Mouse (Mus musculus) stomach, embryonic 14.5 days (tissue): ENCODE data around the gene Ntn4. TPM values are rescaled to one million over a fixed set of nuclear protein-coding genes. Genes with fewer than 3 reads are reported as not detected.

Experiments
- ATAC-seq: fragments of 200-750 bp; cut with Nextera tagmentation; 2 replicates; pipeline ENCODE4 v1.8.0; 2017; ENCODE audit warnings: low read depth, moderate TSS enrichment; ENCODE audit not compliant: insufficient number of reproducible peaks, insufficient read depth, low FRiP score
- H3K27ac ChIP-seq: fragments of 300-500 bp; sonication (generic); 2 replicates; pipeline ENCODE4 v1.5.1; 2014; ENCODE audit warnings: mild to moderate bottlenecking, low read length, moderate library complexity, mixed read lengths
- H3K27me3 ChIP-seq: fragments of 300-500 bp; sonication (generic); 2 replicates; pipeline ENCODE4 v1.6.1; 2014; ENCODE audit warnings: low read length, control low read depth, mixed read lengths; ENCODE audit not compliant: control insufficient read depth, insufficient read depth
- H3K36me3 ChIP-seq: fragments of 300-500 bp; sonication (generic); 2 replicates; pipeline ENCODE4 v1.6.1; 2014; ENCODE audit warnings: mild to moderate bottlenecking, control low read depth, low read length, moderate library complexity, mixed read lengths; ENCODE audit not compliant: control insufficient read depth, insufficient read depth
- H3K4me1 ChIP-seq: fragments of 300-500 bp; sonication (generic); 2 replicates; pipeline ENCODE4 v1.6.1; 2014; ENCODE audit warnings: low read length, control low read depth, mixed read lengths; ENCODE audit not compliant: control insufficient read depth, insufficient read depth
- H3K4me2 ChIP-seq: fragments of 300-500 bp; sonication (generic); replicated peaks from 2 replicates; pipeline ENCODE4 v1.6.1; 2014; ENCODE audit warnings: low read depth, low read length, control low read depth
- H3K4me3 ChIP-seq: fragments of 300-500 bp; sonication (generic); 2 replicates; pipeline ENCODE4 v1.5.1; 2014; ENCODE audit warnings: low read depth, low read length, control low read depth
- H3K9ac ChIP-seq: fragments of 300-500 bp; sonication (generic); replicated peaks from 2 replicates; pipeline ENCODE4 v1.6.1; 2014; ENCODE audit warnings: low read depth, mild to moderate bottlenecking, control low read depth, low read length, moderate library complexity, mixed read lengths
- H3K9me3 ChIP-seq: fragments of 300-500 bp; sonication (generic); 2 replicates; pipeline ENCODE4 v1.6.1; 2016; ENCODE audit warnings: low read depth, low read length, control low read depth; ENCODE audit not compliant: control insufficient read depth
- WGBS: fragments of 180-500 bp; shearing (Covaris S2); extraction: QIAGEN DNeasy Blood & Tissue Kit; methylation state at CpG from one replicate; pipeline ENCODE4 v1.1.7; 2014; 5-methylcytosine and 5-hydroxymethylcytosine counted together
- polyA plus RNA-seq: library from polyadenylated mRNA; unstranded; fragments of >200 nt; fragmentation: Nextera tagmentation; extraction: Ambion mirVana; gene quantifications from 2 replicates; pipeline ENCODE4 v1.2.1, GENCODE M21; 2014

Ntn4 gene
- polyA plus RNA-seq, 1 experiment from 2014 or later = 0.62 TPM

DNA sequence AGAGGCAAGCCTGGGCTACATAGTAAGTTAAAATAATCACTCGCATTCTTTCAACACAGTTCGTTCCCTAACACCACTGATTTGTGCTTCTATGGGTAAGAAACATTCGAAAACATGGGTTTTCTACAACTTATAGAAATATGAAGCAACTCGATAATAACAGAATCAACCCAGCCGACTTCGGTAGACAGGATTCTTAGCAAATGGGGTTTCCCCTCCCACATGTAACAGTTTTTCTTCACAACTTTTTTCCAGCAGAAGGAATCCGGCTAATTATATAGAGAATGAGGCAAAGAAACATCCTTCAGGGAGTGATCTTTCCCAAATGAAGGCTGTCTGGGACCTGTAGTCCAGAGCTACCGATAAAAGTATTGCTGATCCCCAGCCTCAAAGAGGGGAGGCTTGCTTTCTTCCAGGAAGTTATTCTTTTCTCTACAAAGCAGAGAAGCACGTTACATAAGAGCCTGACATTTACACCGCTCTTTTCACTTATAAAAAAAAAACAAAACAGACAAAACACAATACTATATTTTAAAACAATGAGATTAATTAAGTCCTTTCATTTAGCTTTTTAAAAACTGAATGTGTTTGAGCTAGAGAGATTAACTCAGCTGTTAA, 57.5 kb downstream of the Ntn4 start:
- no peak for ATAC-seq

DNA sequence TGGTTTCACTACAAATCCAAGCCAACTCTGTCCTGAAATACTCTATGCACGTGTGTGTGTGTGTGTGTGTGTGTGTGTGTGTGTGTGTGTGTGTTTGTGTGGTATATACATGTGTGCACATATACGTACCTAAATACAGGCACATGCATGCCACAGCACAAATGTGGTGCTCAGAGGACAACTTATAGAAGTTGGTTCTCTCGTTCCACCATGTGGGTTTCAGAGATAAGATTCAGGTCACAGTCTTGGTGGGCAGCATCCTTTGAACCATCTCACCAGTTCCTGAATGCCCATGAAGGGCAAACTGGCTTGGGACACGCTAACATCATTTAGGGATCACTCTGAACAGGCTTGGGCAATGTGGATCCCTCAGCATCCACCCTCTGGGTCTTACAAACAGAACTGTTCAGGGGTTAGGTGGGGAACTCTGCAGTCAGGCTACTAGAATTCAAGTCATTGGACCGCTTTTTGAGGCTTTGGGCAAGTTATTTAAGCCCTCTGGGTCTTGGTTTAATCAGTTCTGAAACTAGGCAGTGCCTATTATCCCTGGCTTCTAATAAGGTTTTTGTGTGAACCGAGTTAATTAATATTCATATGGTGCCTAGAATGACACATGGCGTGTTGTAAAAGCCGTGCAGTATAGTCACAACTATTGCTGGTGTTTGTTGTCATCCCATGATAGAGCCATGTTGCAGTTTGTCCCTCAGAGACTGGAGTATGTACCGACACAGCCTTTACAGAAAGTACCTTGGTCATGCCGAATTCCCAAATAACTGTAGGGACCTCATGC, 59.4 kb downstream of the Ntn4 start:
- Histone ChIP-seq H3K4me2 (no peak overlapping the region), H3K36me3 (no peaks in the 10 kb centered on the region), H3K27ac (no peak overlapping the region), H3K9ac (no peak overlapping the region), H3K9me3 (no peaks in the 10 kb centered on the region), H3K4me1 (no peaks in the 10 kb centered on the region), H3K4me3 (no peak overlapping the region), H3K27me3 (no peaks in the 10 kb centered on the region)
- 83% methylated on average over 10 of the region's 10 CpGs for WGBS
- no peak for ATAC-seq

More for the DNA sequence above, 57.5 kb downstream of the Ntn4 start:
- H3K36me3 ChIP-seq = no peaks in the 10 kb centered on the region
- no peak overlapping the region for H3K27ac ChIP-seq
- no peak overlapping the region for H3K4me2 ChIP-seq
- H3K4me1 ChIP-seq = no peaks in the 10 kb centered on the region
- H3K27me3 ChIP-seq = no peaks in the 10 kb centered on the region
- WGBS = 88% methylated on average over 10 of the region's 10 CpGs
- H3K4me3 ChIP-seq = no peak overlapping the region
- H3K9me3 ChIP-seq = no peaks in the 10 kb centered on the region
- H3K9ac ChIP-seq = no peak overlapping the region

GRCm38 (mm10) chr10:93700589-93701363, 60.3 kb downstream of the Ntn4 start:
- Histone ChIP-seq H3K9me3 (no peaks in the 10 kb centered on the region), H3K4me2 (no peak overlapping the region), H3K9ac (no peak overlapping the region), H3K4me1 (no peaks in the 10 kb centered on the region), H3K36me3 (no peaks in the 10 kb centered on the region), H3K27ac (no peak overlapping the region), H3K4me3 (no peak overlapping the region), H3K27me3 (no peaks in the 10 kb centered on the region)
- ATAC-seq = no peak
- 84% methylated on average over 21 of the region's 21 CpGs for WGBS

DNA sequence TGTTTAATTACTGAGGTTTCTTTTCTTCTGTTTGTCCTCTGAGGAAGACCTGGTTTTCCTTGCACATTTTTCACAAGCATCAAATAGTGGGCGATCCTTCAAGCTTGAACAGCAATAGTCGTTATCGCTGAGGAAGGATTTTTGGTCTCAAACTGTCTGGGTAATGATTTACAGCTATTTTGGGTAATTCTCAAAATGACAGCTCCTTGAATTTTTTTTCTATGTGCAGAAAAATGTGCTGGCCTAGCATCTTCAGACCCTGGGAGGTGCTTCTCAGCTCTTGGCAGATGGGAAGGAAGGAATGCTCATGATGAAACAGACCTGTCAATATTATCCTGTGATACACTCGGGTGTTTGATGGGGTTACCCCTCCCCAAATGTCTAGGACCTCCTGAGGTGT, 63.5 kb downstream of the Ntn4 start:
- 87% methylated on average over 4 of the region's 4 CpGs for WGBS
- H3K4me3 ChIP-seq = no peak overlapping the region
- H3K4me1 ChIP-seq = no peaks in the 10 kb centered on the region
- no peaks in the 10 kb centered on the region for H3K9me3 ChIP-seq
- no peak overlapping the region for H3K27ac ChIP-seq
- no peak overlapping the region for H3K4me2 ChIP-seq
- no peaks in the 10 kb centered on the region for H3K27me3 ChIP-seq
- no peak for ATAC-seq
- no peaks in the 10 kb centered on the region for H3K36me3 ChIP-seq
- no peak overlapping the region for H3K9ac ChIP-seq

- Histone ChIP-seq H3K27me3 (no peaks in the 10 kb centered on the region), H3K9ac (no peak overlapping the region), H3K4me3 (no peak overlapping the region), H3K9me3 (no peaks in the 10 kb centered on the region), H3K4me1 (no peaks in the 10 kb centered on the region), H3K4me2 (no peak overlapping the region), H3K27ac (no peak overlapping the region), H3K36me3 (no peaks in the 10 kb centered on the region)
- no peak for ATAC-seq
- WGBS = 51% methylated on average over 21 of the region's 21 CpGs
Observed at GRCm38 (mm10) chr10:93707149-93708075, 66.9 kb downstream of the Ntn4 start.

GRCm38 (mm10) chr10:93708076-93708473, 67.6 kb downstream of the Ntn4 start:
- Histone ChIP-seq H3K27ac (no peak overlapping the region), H3K9ac (no peak overlapping the region), H3K27me3 (no peaks in the 10 kb centered on the region), H3K36me3 (no peaks in the 10 kb centered on the region), H3K4me1 (no peaks in the 10 kb centered on the region), H3K4me3 (no peak overlapping the region), H3K4me2 (no peak overlapping the region), H3K9me3 (no peaks in the 10 kb centered on the region)
- 53% methylated on average over 6 of the region's 6 CpGs for WGBS
- no peak for ATAC-seq

DNA sequence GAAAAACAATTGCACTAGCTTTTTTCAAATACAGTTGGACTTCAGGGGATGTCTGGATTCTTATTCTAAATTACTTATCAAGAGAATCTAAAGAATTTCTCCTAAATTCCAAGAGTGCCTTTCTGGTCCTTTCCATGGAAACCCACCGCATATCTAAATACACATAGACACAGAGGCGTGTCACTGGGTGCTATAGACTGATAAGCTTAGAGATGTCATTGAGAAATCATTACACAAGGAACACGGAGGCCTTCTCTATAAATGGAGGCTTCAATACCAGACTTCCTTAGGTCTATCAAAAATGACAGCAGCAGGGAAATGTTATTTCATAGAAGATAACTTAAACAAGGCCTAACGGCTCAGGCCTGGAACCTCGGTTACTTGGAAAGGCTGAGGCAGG, 68.0 kb downstream of the Ntn4 start:
- Histone ChIP-seq H3K4me2 (no peak overlapping the region), H3K36me3 (no peaks in the 10 kb centered on the region), H3K4me3 (no peak overlapping the region), H3K4me1 (no peaks in the 10 kb centered on the region), H3K9me3 (no peaks in the 10 kb centered on the region), H3K9ac (no peak overlapping the region), H3K27ac (no peak overlapping the region), H3K27me3 (no peaks in the 10 kb centered on the region)
- 62% methylated on average over 5 of the region's 5 CpGs for WGBS
- ATAC-seq = no peak

GRCm38 (mm10) chr10:93709536-93709935, 69.1 kb downstream of the Ntn4 start:
- Histone ChIP-seq H3K4me1 (no peaks in the 10 kb centered on the region), H3K36me3 (no peaks in the 10 kb centered on the region), H3K9me3 (no peaks in the 10 kb centered on the region), H3K27ac (no peak overlapping the region), H3K9ac (no peak overlapping the region), H3K4me2 (no peak overlapping the region), H3K27me3 (no peaks in the 10 kb centered on the region), H3K4me3 (no peak overlapping the region)
- no peak for ATAC-seq
- 87% methylated on average over 8 of the region's 8 CpGs for WGBS
